Mouse (Mus musculus) CH12.LX (cell line): Measurements from ENCODE around the gene Hint3. TPM values are rescaled to one million over a fixed set of nuclear protein-coding genes. Genes with fewer than 3 reads are reported as not detected.

Source experiments
- DNase-seq: peaks from one replicate; pipeline ENCODE4 v3.0.0-alpha.2; 2013; ENCODE audit errors: extremely low read depth
- H3K27ac ChIP-seq: 2 replicates; pipeline ENCODE4 v1.5.1; 2012; ENCODE audit warnings: low read depth, mild to moderate bottlenecking, control low read depth, moderate library complexity; ENCODE audit not compliant: insufficient read depth
- H3K27me3 ChIP-seq: replicated peaks from 2 replicates; pipeline ENCODE3; 2012; ENCODE audit warnings: inconsistent platforms
- H3K36me3 ChIP-seq, 2 experiments: replicated peaks in 1 of 2; 2 replicates each; pipeline versions ENCODE3 to v1.6.1; 2012; ENCODE audit warnings: inconsistent platforms in 1 of 2, low read length in 1 of 2, mild to moderate bottlenecking in 1 of 2, mixed read lengths in 1 of 2, moderate library complexity in 1 of 2; ENCODE audit not compliant: control insufficient read depth in 1 of 2, insufficient read depth in 1 of 2
- H3K4me1 ChIP-seq, 2 experiments: 2 replicates each; pipeline ENCODE4 v1.6.1; 2012; ENCODE audit warnings: inconsistent platforms in 1 of 2, moderate library complexity in 1 of 2; ENCODE audit not compliant: insufficient read depth in 2 of 2, control insufficient read depth in 1 of 2
- H3K4me2 ChIP-seq: 2 replicates; pipeline ENCODE4 v1.6.1; 2012; ENCODE audit warnings: low read depth, mild to moderate bottlenecking, control low read depth; ENCODE audit not compliant: poor library complexity, insufficient read depth, severe bottlenecking
- H3K4me3 ChIP-seq, 3 experiments: fragments of 150-350 bp in 1 of 3; sonication (generic) in 1 of 3; replicated peaks in 1 of 3; 2 replicates each; pipeline versions ENCODE3 to v1.5.1; 2011 to 2012; ENCODE audit warnings: low read depth in 2 of 3, low read length in 2 of 3, mild to moderate bottlenecking in 2 of 3, moderate library complexity in 2 of 3, control low read depth in 1 of 3, improper control_type of control experiment in 1 of 3, inconsistent platforms in 1 of 3, mixed read lengths in 1 of 3; ENCODE audit not compliant: poor library complexity in 1 of 3
- H3K79me2 ChIP-seq: replicated peaks from 2 replicates; pipeline ENCODE4 v1.6.1; 2012; ENCODE audit warnings: mild to moderate bottlenecking, moderate library complexity; ENCODE audit not compliant: control insufficient read depth, poor library complexity, insufficient read depth, severe bottlenecking; ENCODE audit errors: extremely low read depth
- H3K9ac ChIP-seq: 2 replicates; pipeline ENCODE4 v1.6.1; 2012; ENCODE audit warnings: low read depth, mild to moderate bottlenecking, control low read depth, moderate library complexity; ENCODE audit not compliant: insufficient read depth
- H3K9me3 ChIP-seq: replicated peaks from 2 replicates; pipeline ENCODE3; 2012; ENCODE audit warnings: low read length, inconsistent platforms, mixed read lengths
- BHLHE40 ChIP-seq: IDR thresholded peaks from 2 replicates; pipeline ENCODE4 v1.6.1; 2011; ENCODE audit warnings: mild to moderate bottlenecking, low read depth, low read length, improper control_type of control experiment
- CHD1 ChIP-seq: IDR thresholded peaks from 2 replicates; pipeline ENCODE4 v1.6.1; 2012; ENCODE audit warnings: low read depth, low read length, improper control_type of control experiment, inconsistent platforms
- EP300 ChIP-seq: IDR thresholded peaks from 2 replicates; pipeline ENCODE4 v1.6.1; 2011; ENCODE audit warnings: low read length, improper control_type of control experiment
- ETS1 ChIP-seq: conservative IDR thresholded peaks from 2 replicates; pipeline ENCODE4 v1.6.1; 2012; ENCODE audit warnings: low read depth, mild to moderate bottlenecking, inconsistent platforms, low read length, improper control_type of control experiment, moderate library complexity
- GABPA ChIP-seq: IDR thresholded peaks from 2 replicates; pipeline ENCODE4 v1.6.1; 2012; ENCODE audit warnings: low read depth, low read length, improper control_type of control experiment, inconsistent platforms; ENCODE audit not compliant: insufficient replicate concordance
- IRF4 ChIP-seq: IDR thresholded peaks from 2 replicates; pipeline ENCODE4 v1.6.1; 2014; ENCODE audit warnings: low read depth, mild to moderate bottlenecking, inconsistent platforms, low read length, improper control_type of control experiment
- JUN ChIP-seq: IDR thresholded peaks from 2 replicates; pipeline ENCODE4 v1.6.1; 2011; ENCODE audit warnings: low read depth, mild to moderate bottlenecking, low read length, improper control_type of control experiment, moderate library complexity; ENCODE audit not compliant: insufficient read depth
- JUND ChIP-seq: conservative IDR thresholded peaks from 2 replicates; pipeline ENCODE4 v1.6.1; 2011; ENCODE audit warnings: low read depth, low read length, improper control_type of control experiment
- MAFK ChIP-seq: IDR thresholded peaks from 2 replicates; pipeline ENCODE4 v1.6.1; 2011; ENCODE audit warnings: low read length, improper control_type of control experiment; ENCODE audit not compliant: insufficient replicate concordance
- MAZ ChIP-seq: IDR thresholded peaks from 2 replicates; pipeline ENCODE4 v1.6.1; 2012; ENCODE audit warnings: low read depth, mild to moderate bottlenecking, inconsistent platforms, low read length, improper control_type of control experiment, moderate library complexity
- MYC ChIP-seq: IDR thresholded peaks from 2 replicates; pipeline ENCODE4 v1.6.1; 2011; ENCODE audit warnings: low read depth, mild to moderate bottlenecking, improper control_type of control experiment, low read length
- NRF1 ChIP-seq: IDR thresholded peaks from 2 replicates; pipeline ENCODE4 v1.6.1; 2014; ENCODE audit warnings: low read depth, mild to moderate bottlenecking, inconsistent platforms, low read length, improper control_type of control experiment, moderate library complexity
- SIN3A ChIP-seq: IDR thresholded peaks from 2 replicates; pipeline ENCODE4 v1.6.1; 2012; ENCODE audit warnings: low read length, improper control_type of control experiment, inconsistent platforms
- TBP ChIP-seq: conservative IDR thresholded peaks from 2 replicates; pipeline ENCODE4 v1.6.1; 2011; ENCODE audit warnings: low read depth, low read length, improper control_type of control experiment
- ZNF384 ChIP-seq: IDR thresholded peaks from 2 replicates; pipeline ENCODE4 v1.6.1; 2012; ENCODE audit warnings: low read depth, low read length, improper control_type of control experiment, inconsistent platforms
- dilution Hi-C: fragments of 300-500 bp; cut with MboI; formaldehyde crosslinking; loops from 2 replicates; pipeline ENCODE4 v1.14.3; 2020; ENCODE audit warnings: low sequenced_read_pairs; ENCODE audit not compliant: extremely low pct_unique_long_range_greater_than_20kb, extremely low pct_ligation_motif_present
- in situ Hi-C: fragments of 300-500 bp; cut with MboI; formaldehyde crosslinking; loops from 3 replicates; pipeline ENCODE4 v1.14.3; 2019; ENCODE audit warnings: low sequenced_read_pairs, low pct_ligation_motif_present, low pct_unique_long_range_greater_than_20kb, mixed read lengths
- polyA plus RNA-seq: library from polyadenylated mRNA; unstranded; fragments of >175 nt; gene quantifications from 2 replicates; pipeline ENCODE4 v1.2.1, GENCODE M21; 2012; ENCODE audit warnings: low read depth; ENCODE audit not compliant: insufficient read length
- total RNA-seq, 2 experiments: library from RNA; depleted of rRNA; stranded (reverse); fragments of 300-350 nt in 1 of 2; fragments of >200 nt in 1 of 2; gene quantifications; 2 replicates each; pipeline ENCODE4 v1.2.3; 2012 to 2014

Hint3 gene
- total RNA-seq (2012; rRNA removed), result 9.7 and 14.2 TPM in 2 replicates
- 16.1 TPM in 2 replicates for total RNA-seq (2014; rRNA removed)
- polyA plus RNA-seq, result 10.3 and 14.5 TPM in 2 replicates

DNA sequence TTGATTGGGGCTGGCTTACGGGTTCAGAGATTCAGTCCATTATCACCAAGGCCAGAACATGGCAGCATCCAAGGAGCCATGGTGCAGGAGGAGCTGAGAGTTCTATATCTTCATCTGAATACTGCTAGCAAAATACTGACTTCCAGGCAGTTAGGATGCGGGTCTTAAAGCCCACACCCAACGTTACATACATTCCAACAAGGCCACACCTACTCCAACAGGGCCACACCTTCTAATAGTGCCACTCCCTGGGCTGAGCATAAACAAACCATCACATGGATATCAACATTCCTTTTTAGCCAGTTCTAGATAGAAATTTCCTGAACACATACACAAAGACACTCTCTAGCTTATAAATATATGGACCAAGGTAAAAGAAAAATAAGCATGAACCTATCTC is at the start of gene Hint3:
TSS of gene Hint3 (minus strand) at position 120 of the 400 bp plus-strand sequence.
- peaks cover 13% of the 10 kb centered on the region for H3K9me3 ChIP-seq
- no peak for TF ChIP-seq JUN
- TF ChIP-seq BHLHE40, result no peak
- TF ChIP-seq GABPA, result no peak
- TF ChIP-seq MYC, result no peak
- no peak for TF ChIP-seq EP300
- TF ChIP-seq SIN3A, result no peak
- no peak for TF ChIP-seq JUND
- TF ChIP-seq TBP, result no peak
- TF ChIP-seq ETS1, result no peak
- H3K9ac ChIP-seq, result no peak within 1 kb of the TSS
- in situ Hi-C loops, result no loop called here
- H3K4me1 ChIP-seq, result peaks cover 3 to 36% of the 10 kb centered on the region in 2 experiments; a peak in 3 of 4 replicates
- no peak within 1 kb of the TSS; the same call in 1 of the 2 replicates for H3K27ac ChIP-seq
- dilution Hi-C loops, result no loop called here
- no peak within 1 kb of the TSS for H3K4me3 ChIP-seq
- no peaks in the 10 kb centered on the region for H3K27me3 ChIP-seq
- peaks cover 0 to 3% of the 10 kb centered on the region in 2 experiments for H3K36me3 ChIP-seq
- H3K4me2 ChIP-seq, result no peak within 1 kb of the TSS
- H3K79me2 ChIP-seq, result no peaks in the 10 kb centered on the region
- no peak for DNase-seq

GRCm38 (mm10) chr10:30678051-30678450 is 48.6 kb upstream of the Hint3 start:
- no peak for TF ChIP-seq CHD1
- no peak for TF ChIP-seq MAFK
- TF ChIP-seq MAZ, result no peak
- TF ChIP-seq JUN, result no peak
- no peak for TF ChIP-seq JUND
- TF ChIP-seq IRF4, result no peak
- no peak for TF ChIP-seq ZNF384
- no peak for TF ChIP-seq NRF1
- Histone ChIP-seq H3K9ac (no peak overlapping the region), H3K27ac (no peak overlapping the region), H3K4me2 (no peak overlapping the region), H3K27me3 (no peaks in the 10 kb centered on the region), H3K79me2 (no peaks in the 10 kb centered on the region), H3K4me3 (no peak overlapping the region), H3K9me3 (no peaks in the 10 kb centered on the region), H3K36me3 (peaks cover 0 to 17% of the 10 kb centered on the region in 2 experiments), H3K4me1 (peaks cover 0 to 3% of the 10 kb centered on the region in 2 experiments; a peak in 1 of 4 replicates)
- in situ Hi-C loops (no loop called here), dilution Hi-C loops (no loop called here)
- no peak for DNase-seq
